8 mouse cellular contexts compared by ENCODE assay signal in the genomic region with DNA sequence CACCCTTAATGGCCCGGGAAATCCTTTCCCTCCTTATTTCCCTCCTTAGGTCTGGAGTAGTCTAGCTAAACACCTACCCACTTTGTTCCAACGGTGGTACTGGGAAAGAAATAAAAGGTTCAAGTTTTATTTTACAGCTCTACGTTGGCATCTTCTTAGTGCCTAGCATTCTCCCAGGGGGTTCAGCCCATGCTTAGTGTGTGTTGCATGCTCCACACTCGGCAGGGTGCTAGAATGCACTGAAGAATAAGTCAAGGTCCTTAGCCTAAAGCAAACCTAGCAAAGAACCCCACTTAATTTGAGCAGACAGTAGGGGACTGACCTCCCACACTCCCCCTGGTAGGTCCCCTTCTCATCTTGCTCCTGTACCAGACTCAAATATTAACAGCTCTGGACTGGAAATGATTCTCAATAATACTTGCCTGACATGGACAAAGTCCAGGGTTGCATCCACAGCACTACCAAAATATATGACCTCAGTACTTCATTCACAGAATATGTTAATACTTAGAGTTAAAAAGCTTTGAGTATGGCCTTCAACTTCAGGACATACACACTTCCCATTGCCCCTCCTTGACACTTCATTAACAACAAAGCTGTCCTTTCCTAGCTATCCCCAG. TPM values are rescaled to one million over a fixed set of nuclear protein-coding genes. Genes with fewer than 3 reads are reported as not detected.
DNase-seq lines count a peak whose midpoint lies in the region; ATAC-seq lines count a peak whose summit lies in the region.

No protein-coding gene starts in this region.

- no peak for DNase-seq in heart, adult 11 months
- DNase-seq in brain, adult 2 months (ENCODE audit: low read depth, low spot score) = peak; percentile 26
- DNase-seq in kidney, postnatal 36 days = peak; percentile 11 to 21
- no peak for DNase-seq in right cerebral cortex, postnatal 14 days

- H3K4me3 ChIP-seq in heart, embryonic 12.5 days = peak overlapping the region; percentile 92
- H3K4me3 ChIP-seq in forebrain, embryonic 16.5 days (replicated peaks; ENCODE audit: low read length) = peak overlapping the region; percentile 99
- peak overlapping the region; percentile 93 for H3K4me3 ChIP-seq in neural tube, embryonic 15.5 days (replicated peaks)

- 0 out of 2 replicates have a peak overlapping the region, but pooled peaks have one; percentile 14 for H3K27ac ChIP-seq in heart, embryonic 12.5 days (ENCODE audit: poor library complexity, severe bottlenecking)
- peak overlapping the region; percentile 98 for H3K27ac ChIP-seq in forebrain, embryonic 16.5 days (ENCODE audit: low read length)
- H3K27ac ChIP-seq in neural tube, embryonic 15.5 days (replicated peaks) = peak overlapping the region; percentile 99

- WGBS in heart, embryonic 12.5 days = 23% methylated on average over 4 of the region's 4 CpGs
- WGBS in forebrain, embryonic 16.5 days = 14% methylated on average over 4 of the region's 4 CpGs
- 8% methylated on average over 4 of the region's 4 CpGs for WGBS in neural tube, embryonic 15.5 days

- no peaks in the 10 kb centered on the region for H3K9me3 ChIP-seq in heart, embryonic 12.5 days (replicated peaks)
- no peaks in the 10 kb centered on the region for H3K9me3 ChIP-seq in forebrain, embryonic 16.5 days (ENCODE audit: control insufficient read depth, low read length)
- no peaks in the 10 kb centered on the region for H3K9me3 ChIP-seq in neural tube, embryonic 15.5 days (replicated peaks)

- no peaks in the 10 kb centered on the region for H3K27me3 ChIP-seq in heart, embryonic 12.5 days (replicated peaks)
- no peaks in the 10 kb centered on the region for H3K27me3 ChIP-seq in forebrain, embryonic 16.5 days (replicated peaks; ENCODE audit: control insufficient read depth, insufficient read depth, low read length)
- no peaks in the 10 kb centered on the region for H3K27me3 ChIP-seq in neural tube, embryonic 15.5 days (replicated peaks)

- H3K4me1 ChIP-seq in heart, embryonic 12.5 days (replicated peaks) = peaks cover 15% of the 10 kb centered on the region
- H3K4me1 ChIP-seq in forebrain, embryonic 16.5 days (replicated peaks; ENCODE audit: control insufficient read depth, insufficient read depth, low read length) = peaks cover 24% of the 10 kb centered on the region
- peaks cover 24% of the 10 kb centered on the region for H3K4me1 ChIP-seq in neural tube, embryonic 15.5 days

- no peaks in the 10 kb centered on the region for H3K36me3 ChIP-seq in heart, embryonic 12.5 days
- no peaks in the 10 kb centered on the region for H3K36me3 ChIP-seq in forebrain, embryonic 16.5 days (ENCODE audit: control insufficient read depth, insufficient read depth)
- no peaks in the 10 kb centered on the region for H3K36me3 ChIP-seq in neural tube, embryonic 15.5 days

- no peak for ATAC-seq in heart, embryonic 12.5 days (ENCODE audit: insufficient number of reproducible peaks, low FRiP score)
- no peak for ATAC-seq in forebrain, embryonic 16.5 days
- no peak for ATAC-seq in neural tube, embryonic 15.5 days (ENCODE audit: low FRiP score)
- ATAC-seq in monocyte, adult 5-6 weeks (replicated peaks; ENCODE audit: insufficient number of reproducible peaks, low FRiP score, low TSS enrichment, poor library complexity, severe bottlenecking) = no peak

- peak overlapping the region; percentile 92 for H3K9ac ChIP-seq in heart, embryonic 12.5 days
- peak overlapping the region; percentile 98 for H3K9ac ChIP-seq in forebrain, embryonic 16.5 days (replicated peaks; ENCODE audit: low read depth, low read length)
- H3K9ac ChIP-seq in neural tube, embryonic 15.5 days (replicated peaks) = peak overlapping the region; percentile 84

- peak overlapping the region; percentile 78 for H3K4me2 ChIP-seq in heart, embryonic 12.5 days
- H3K4me2 ChIP-seq in forebrain, embryonic 16.5 days (ENCODE audit: low read length) = peak overlapping the region; percentile 70
- H3K4me2 ChIP-seq in neural tube, embryonic 15.5 days = peak overlapping the region; percentile 76

RNA-seq across cellular contexts. Expression of a gene that starts 0.6 kb away (rescaled TPM):
- polyA plus RNA-seq in heart, embryonic 12.5 days (2016; fragmentation: Nextera tagmentation; extraction: Ambion mirVana) = 32.3 and 34.6 TPM in 2 replicates
- polyA plus RNA-seq in forebrain, embryonic 16.5 days (2015; fragmentation: Nextera tagmentation; extraction: Ambion mirVana) = 111 and 113 TPM in 2 replicates
- 87.0 and 98.3 TPM in 2 replicates for polyA plus RNA-seq in neural tube, embryonic 15.5 days (2015; fragmentation: Nextera tagmentation; extraction: Ambion mirVana)
- total RNA-seq in monocyte, adult 5-6 weeks (2017) = 12.8 to 35.4 TPM (median 29.1 TPM) in 3 replicates

Comparison
In these comparisons a context has a peak if more than half of its experiments do, and no peak if none do; other contexts are left out.
1. H3K27ac ChIP-seq: peak in every context shown above with its lines; median percentile 99 in neural tube, embryonic 15.5 days; 98 in forebrain, embryonic 16.5 days; 14 in heart, embryonic 12.5 days.
2. DNase-seq: peak in brain, adult 2 months (single experiment) and kidney, postnatal 36 days (2 of 2); none in heart, adult 11 months (single experiment) and right cerebral cortex, postnatal 14 days (single experiment).
3. Peak in every context shown above with its lines, with median percentiles within 50 percentile points of each other: H3K4me2 ChIP-seq, H3K4me3 ChIP-seq and H3K9ac ChIP-seq.